Mouse (Mus musculus): Measurements from ENCODE around the gene S100z.

The S100z gene

DNA sequence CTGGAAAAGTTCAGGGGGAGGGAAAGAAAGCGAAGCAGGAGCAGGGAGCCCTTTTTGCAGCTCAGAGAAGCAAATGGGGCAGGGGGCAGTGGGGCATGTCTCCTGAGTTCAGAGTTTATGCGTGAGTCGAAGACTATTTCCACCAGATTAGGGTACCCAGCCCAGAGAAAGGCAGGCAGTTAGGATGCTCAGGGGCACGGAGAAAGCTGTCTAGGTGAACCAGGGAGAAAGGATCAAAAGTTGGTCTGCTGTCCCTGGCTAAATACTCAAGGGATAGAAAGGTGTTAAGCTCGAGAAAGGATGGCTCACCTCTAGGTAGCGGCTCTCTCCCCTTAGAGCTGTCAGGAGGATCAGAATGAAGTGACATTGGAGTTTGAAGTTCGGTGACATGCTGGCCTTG lies 34.2 kb downstream of the S100z start:
- no peak for DNase-seq

DNA sequence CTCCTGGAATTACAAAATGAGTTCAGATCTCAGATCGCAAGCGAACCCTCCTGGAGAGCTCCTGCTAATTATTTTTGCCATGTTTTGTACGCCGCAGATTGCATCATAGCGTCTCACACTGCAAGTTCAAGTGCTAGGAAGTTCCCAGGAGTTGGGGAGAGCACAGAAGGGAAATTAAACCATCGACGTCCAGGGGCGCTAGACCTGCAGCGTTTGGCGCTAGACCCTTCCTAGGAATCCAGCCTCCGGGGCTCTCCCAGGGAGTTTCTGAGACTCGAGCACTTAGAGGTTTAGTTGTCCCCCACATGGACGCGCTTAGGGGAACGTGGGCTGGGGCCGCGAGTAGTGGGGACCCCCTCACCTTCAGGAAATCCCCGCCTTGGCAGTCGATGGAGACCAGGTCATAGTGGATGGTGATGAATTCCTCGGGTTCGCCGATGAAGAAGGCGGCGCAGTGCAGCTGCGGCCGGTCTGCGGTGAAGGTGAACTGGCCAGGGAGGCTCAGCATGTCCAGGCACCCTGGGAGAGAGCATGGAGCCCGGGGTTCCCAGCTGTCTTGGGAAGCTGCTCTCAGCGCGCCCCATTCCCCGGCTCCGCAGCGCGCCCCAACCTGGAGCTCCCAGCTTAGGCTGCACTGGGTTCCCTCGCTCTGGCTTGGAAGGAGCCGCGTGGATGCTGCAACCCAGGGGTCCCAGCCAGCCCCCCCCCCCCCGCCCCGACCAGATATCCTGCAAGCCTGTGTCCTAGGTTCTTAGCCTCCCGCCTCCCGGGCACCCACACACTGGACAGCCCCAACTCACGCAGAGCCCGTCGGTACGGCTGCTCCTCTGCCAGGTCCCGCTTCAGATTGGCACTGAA lies 34.9 kb downstream of the S100z start:
- DNase-seq, result no peak

DNA sequence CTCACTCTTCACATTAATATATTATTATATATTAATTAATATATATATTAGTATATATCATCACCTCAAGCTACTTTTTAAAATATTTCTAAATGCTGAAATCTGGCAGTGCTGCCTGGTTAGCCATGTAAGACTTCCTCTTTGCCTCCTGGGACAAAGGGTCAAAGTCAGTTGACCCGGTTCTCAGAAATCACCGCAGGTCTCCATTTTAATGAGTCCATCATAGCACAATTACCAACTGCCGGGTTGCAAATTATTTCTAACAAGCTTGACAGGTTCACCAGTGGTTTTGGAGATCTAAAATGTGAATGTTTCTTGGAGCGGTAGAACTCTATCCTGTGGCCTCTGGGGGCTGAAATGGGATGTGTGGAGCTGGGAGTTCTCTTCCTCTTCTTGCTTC lies 35.6 kb downstream of the S100z start:
- no peak for DNase-seq

DNA sequence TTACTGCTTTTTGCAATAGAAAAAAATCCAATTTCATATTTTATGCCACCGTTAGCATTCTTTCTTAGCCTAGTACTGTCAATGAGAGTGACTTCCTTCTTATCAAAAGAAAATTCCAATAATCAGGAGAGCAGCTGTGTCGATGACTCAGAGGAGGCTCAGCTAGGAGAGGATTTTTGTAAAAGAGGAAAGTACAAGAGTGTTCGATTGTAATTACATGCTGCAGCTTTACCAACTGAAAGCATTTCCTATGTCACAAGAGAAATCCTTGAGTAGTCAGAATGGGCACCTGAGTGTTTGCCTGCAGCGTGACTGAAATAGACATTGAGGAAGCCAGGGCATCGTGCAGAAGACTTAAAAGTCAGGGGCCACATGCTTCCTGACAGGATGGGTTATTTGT lies 39.0 kb downstream of the S100z start:
- DNase-seq, result no peak

- no peak for DNase-seq
Measured at GRCm38 (mm10) chr13:95431760-95432159, 46.8 kb downstream of the S100z start.

DNA sequence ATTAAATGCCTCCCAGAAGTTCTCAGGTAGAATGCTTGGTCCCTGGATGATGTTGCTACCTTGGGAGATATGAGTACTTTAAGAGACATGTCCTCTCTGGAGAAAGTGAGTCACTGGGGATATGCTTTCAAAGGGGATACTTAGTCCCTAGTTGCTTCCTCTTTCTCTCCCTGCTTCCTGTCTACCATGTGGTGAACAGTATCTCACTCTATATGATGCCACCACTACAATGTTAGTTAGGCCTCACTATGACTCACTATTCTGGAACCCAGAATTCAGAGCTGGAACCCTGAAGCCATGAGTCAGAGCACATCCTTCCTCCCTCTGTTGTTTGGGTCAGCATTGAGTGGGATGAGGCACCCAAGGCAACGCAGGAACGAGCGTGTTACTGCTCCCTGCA lies 51.0 kb downstream of the S100z start:
- no peak for DNase-seq

Measured in thymus, postnatal 14 days (tissue).